11 mouse cellular contexts compared by ENCODE assay signal in genomic region chrX:94060751-94061150, GRCm38 (mm10).
DNase-seq lines count a peak whose midpoint lies in the region; ATAC-seq lines count a peak whose summit lies in the region.
"Had no signal": no experiment of that assay in that cellular context is flagged by ENCODE, and none has a peak within 500 bp of the region (broad histone marks: within the 10 kb centered on the region; RNA-seq: fewer than 3 reads in every experiment).

No protein-coding gene starts in this region.

- WGBS in heart, embryonic 16.5 days = 64% methylated on average over 8 of the region's 8 CpGs
- 70% methylated on average over 8 of the region's 8 CpGs for WGBS in heart, embryonic 12.5 days
- WGBS in lung, embryonic 15.5 days = 34% methylated on average over 8 of the region's 8 CpGs
- 64% methylated on average over 8 of the region's 8 CpGs for WGBS in embryonic facial prominence, embryonic 14.5 days

- H3K4me2 ChIP-seq in heart, embryonic 16.5 days (ENCODE audit: low read depth, low read length) = peak overlapping the region; percentile 41; the same call in 1 of the 2 replicates
- H3K4me2 ChIP-seq in heart, embryonic 12.5 days = no peak overlapping the region
- H3K4me2 ChIP-seq in lung, embryonic 15.5 days = peak overlapping the region; percentile 36
- H3K4me2 ChIP-seq in embryonic facial prominence, embryonic 14.5 days (ENCODE audit: low read depth, low read length) = peak overlapping the region; percentile 28
- H3K4me2 ChIP-seq: limb, embryonic 12.5 days had no signal

- H3K27me3 ChIP-seq in heart, embryonic 16.5 days (ENCODE audit: control insufficient read depth, insufficient read depth, low read length) = peaks cover 24% of the 10 kb centered on the region
- peaks cover 10% of the 10 kb centered on the region; the same call in 1 of the 2 replicates for H3K27me3 ChIP-seq in heart, embryonic 12.5 days (replicated peaks)
- peaks cover 42% of the 10 kb centered on the region for H3K27me3 ChIP-seq in lung, embryonic 15.5 days
- peaks cover 13% of the 10 kb centered on the region; the same call in 1 of the 2 replicates for H3K27me3 ChIP-seq in embryonic facial prominence, embryonic 14.5 days (replicated peaks; ENCODE audit: control insufficient read depth, insufficient read depth, low read length)

- no peaks in the 10 kb centered on the region; the same call in 1 of the 2 replicates for H3K9me3 ChIP-seq in heart, embryonic 16.5 days (replicated peaks; ENCODE audit: control insufficient read depth, low read length)
- H3K9me3 ChIP-seq in heart, embryonic 12.5 days (replicated peaks) = no peaks in the 10 kb centered on the region
- H3K9me3 ChIP-seq in lung, embryonic 15.5 days = no peaks in the 10 kb centered on the region
- no peaks in the 10 kb centered on the region for H3K9me3 ChIP-seq in embryonic facial prominence, embryonic 14.5 days (ENCODE audit: control insufficient read depth, low read length)
- H3K9me3 ChIP-seq: limb, embryonic 12.5 days had no signal

- no peak for DNase-seq in lung, postnatal 14 days
- DNase-seq in embryonic facial prominence, embryonic 14.5 days (ENCODE audit: low spot score) = peak; percentile 11
- DNase-seq in skeletal muscle tissue, adult 2 months (ENCODE audit: low read depth, low spot score) = peak; percentile 10
- no peak for DNase-seq in spleen, adult 18-20 months
- DNase-seq: cerebellum, postnatal 36 days had no signal

- H3K4me1 ChIP-seq in heart, embryonic 16.5 days (ENCODE audit: control insufficient read depth, insufficient read depth, low read length) = peaks cover 3% of the 10 kb centered on the region; the same call in 1 of the 2 replicates
- no peaks in the 10 kb centered on the region for H3K4me1 ChIP-seq in heart, embryonic 12.5 days (replicated peaks)
- no peaks in the 10 kb centered on the region for H3K4me1 ChIP-seq in lung, embryonic 15.5 days
- H3K4me1 ChIP-seq in embryonic facial prominence, embryonic 14.5 days (ENCODE audit: control insufficient read depth, insufficient read depth, low read length) = no peaks in the 10 kb centered on the region
- H3K4me1 ChIP-seq: limb, embryonic 12.5 days had no signal

- H3K4me3 ChIP-seq in heart, embryonic 16.5 days (ENCODE audit: low read length) = no peak overlapping the region
- no peak overlapping the region for H3K4me3 ChIP-seq in heart, embryonic 12.5 days
- H3K4me3 ChIP-seq in lung, embryonic 15.5 days = 0 out of 2 replicates have a peak overlapping the region, but pooled peaks have one; percentile 10
- H3K4me3 ChIP-seq in embryonic facial prominence, embryonic 14.5 days (ENCODE audit: low read depth, low read length) = no peak overlapping the region
- H3K4me3 ChIP-seq: limb, embryonic 12.5 days had no signal

- H3K27ac ChIP-seq in heart, embryonic 16.5 days (ENCODE audit: low read length) = no peak overlapping the region
- no peak overlapping the region for H3K27ac ChIP-seq in heart, embryonic 12.5 days (ENCODE audit: poor library complexity, severe bottlenecking)
- H3K27ac ChIP-seq in lung, embryonic 15.5 days = no peak overlapping the region
- peak overlapping the region; percentile 71 for H3K27ac ChIP-seq in embryonic facial prominence, embryonic 14.5 days (replicated peaks; ENCODE audit: low read depth, low read length)
- H3K27ac ChIP-seq: limb, embryonic 12.5 days had no signal

- H3K36me3 ChIP-seq in heart, embryonic 16.5 days (ENCODE audit: control insufficient read depth, insufficient read depth) = no peaks in the 10 kb centered on the region
- no peaks in the 10 kb centered on the region for H3K36me3 ChIP-seq in heart, embryonic 12.5 days
- H3K36me3 ChIP-seq in lung, embryonic 15.5 days = no peaks in the 10 kb centered on the region
- no peaks in the 10 kb centered on the region for H3K36me3 ChIP-seq in embryonic facial prominence, embryonic 14.5 days (ENCODE audit: control insufficient read depth, insufficient read depth, low read length)
- H3K36me3 ChIP-seq: limb, embryonic 12.5 days had no signal

- ATAC-seq in heart, embryonic 16.5 days (replicated peaks; ENCODE audit: extremely low read depth, insufficient read depth, low FRiP score) = no peak
- ATAC-seq in heart, embryonic 12.5 days (ENCODE audit: insufficient number of reproducible peaks, low FRiP score) = no peak
- no peak for ATAC-seq in lung, embryonic 15.5 days (ENCODE audit: borderline replicate concordance, extremely low read depth, low FRiP score, low TSS enrichment)
- ATAC-seq in embryonic facial prominence, embryonic 14.5 days (ENCODE audit: low read depth) = no peak
- no peak for ATAC-seq in frontal cortex, adult (ENCODE audit: low TSS enrichment)
- ATAC-seq: hindbrain, embryonic 16.5 days had no signal

- H3K9ac ChIP-seq in heart, embryonic 16.5 days (ENCODE audit: low read length) = no peak overlapping the region
- no peak overlapping the region for H3K9ac ChIP-seq in heart, embryonic 12.5 days
- no peak overlapping the region for H3K9ac ChIP-seq in lung, embryonic 15.5 days
- no peak overlapping the region for H3K9ac ChIP-seq in embryonic facial prominence, embryonic 14.5 days (ENCODE audit: low read depth, low read length)
- H3K9ac ChIP-seq: limb, embryonic 12.5 days had no signal

Comparison
In these comparisons a context has a peak if more than half of its experiments do, and no peak if none do; other contexts are left out.
1. DNase-seq: peak in embryonic facial prominence, embryonic 14.5 days (single experiment) and skeletal muscle tissue, adult 2 months (single experiment); none in lung, postnatal 14 days (single experiment) and spleen, adult 18-20 months (0 of 2).